Mouse (Mus musculus): Measurements from ENCODE around the gene Fam221a.
"Not testable (repeated sequence)": the region's sequence is repeated elsewhere in the genome, so short reads cannot be mapped to it uniquely, and the experiment has no call there.

Fam221a gene

DNA sequence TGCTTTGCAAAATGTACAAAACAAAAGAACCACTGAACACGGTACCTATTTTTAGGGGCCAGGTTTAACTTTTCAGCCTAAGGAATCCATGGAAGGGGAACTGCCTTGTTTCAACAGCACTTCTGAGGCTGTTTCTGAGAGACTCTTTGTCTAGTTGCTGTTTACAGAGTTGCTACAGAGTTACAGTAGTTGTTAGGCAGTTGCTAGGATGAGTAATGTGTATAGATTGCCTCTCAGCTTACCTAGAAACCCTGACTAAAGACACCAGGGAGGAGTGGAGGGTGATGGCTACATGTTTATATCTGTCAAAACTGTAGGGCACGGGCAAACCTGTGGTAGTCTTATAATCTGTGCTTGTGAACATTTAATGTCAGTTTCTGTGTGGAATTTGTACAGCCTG, 6.4 kb downstream of the Fam221a start:
- intact Hi-C loops (cut with DNase I), result no loop called here

DNA sequence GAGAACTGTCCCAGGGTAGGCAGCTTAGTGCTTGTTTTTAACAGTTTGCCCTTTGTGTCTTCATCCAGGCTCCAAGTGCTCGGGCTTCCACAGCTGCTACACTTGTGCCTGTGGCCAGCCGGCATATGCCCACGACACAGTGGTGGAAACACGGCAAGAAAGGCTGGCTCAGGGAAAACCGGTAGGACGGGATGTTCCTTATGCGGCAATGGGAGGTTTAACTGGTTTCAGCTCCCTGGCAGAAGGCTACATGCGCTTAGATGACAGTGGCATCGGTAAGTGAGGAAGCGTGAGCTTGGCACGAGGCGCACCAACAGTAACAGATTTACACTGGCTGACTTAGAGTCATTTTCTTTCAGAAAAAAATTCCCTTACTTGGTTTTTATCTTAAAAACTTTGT, 10.8 kb downstream of the Fam221a start:
- intact Hi-C loops (cut with DNase I), result no loop called here

DNA sequence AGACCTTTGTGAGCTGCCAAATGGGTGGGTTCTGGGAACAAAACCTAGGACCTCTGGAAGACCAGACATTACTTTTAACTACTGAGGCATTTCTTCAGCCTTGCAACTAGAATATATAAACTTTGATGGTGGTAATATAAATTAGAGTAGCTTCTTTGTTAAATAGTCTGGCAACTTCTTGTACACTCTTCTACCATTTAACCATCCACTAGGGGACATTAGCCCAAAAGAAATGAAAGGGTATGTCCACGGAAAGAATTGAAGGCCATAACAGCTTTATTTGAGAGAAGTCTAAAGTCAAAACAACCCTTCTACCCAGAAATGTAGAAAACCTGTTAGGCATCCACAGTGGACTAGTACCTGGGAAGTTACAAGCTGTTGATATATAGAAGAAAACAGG, 26.7 kb downstream of the Fam221a start:
- intact Hi-C loops (cut with DNase I), result no loop called here

DNA sequence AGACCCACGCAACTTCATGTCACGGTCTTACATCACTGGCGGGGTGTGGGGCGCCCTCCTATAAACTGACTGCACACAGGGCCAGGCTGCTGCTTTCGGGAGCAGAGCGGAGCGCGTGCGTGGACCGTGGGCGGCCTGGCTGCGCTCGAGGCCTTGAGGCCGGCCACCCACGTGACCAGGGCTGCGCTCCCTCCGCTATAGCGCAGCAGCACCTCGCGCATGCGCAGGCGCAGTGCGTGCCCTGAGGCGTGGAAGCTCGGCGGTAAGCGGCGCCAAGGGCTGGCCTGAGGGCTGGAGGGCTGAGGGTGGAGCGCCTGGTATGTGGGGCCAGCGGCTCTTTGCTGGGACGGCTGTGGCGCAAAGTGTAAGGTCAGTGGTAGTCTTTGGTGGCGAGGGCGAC, 27.8 kb downstream of the Fam221a start, which contains the start of gene Stk31:
Stk31 (plus strand) TSS at position 289 of the 400 bp plus-strand sequence.
- intact Hi-C loops (cut with DNase I), result loop anchor here (5.0 kb wide), 2 partner anchors 168 to 338 kb away; no protein-coding TSS in a partner anchor

DNA sequence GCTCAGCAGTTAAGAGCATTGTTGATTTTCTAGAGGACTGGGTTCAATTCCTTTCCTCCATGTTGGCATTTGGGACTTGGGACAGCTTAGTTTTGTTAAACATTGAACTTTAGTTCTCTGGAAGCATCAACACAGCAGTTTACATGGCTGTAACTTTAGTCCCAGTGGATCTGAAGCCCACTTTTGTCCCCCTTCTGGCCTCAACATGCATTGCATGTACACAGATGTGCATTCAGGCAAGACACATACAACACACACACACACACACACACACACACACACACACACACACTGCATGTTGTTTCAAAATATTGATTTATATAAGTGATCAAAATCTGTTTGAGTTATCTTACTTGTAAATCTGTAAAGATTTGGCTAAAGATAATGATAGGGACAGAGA, 29.9 kb downstream of the Fam221a start:
- intact Hi-C loops (cut with DNase I), result loop anchor here (5.0 kb wide), 2 partner anchors 170 to 340 kb away; no protein-coding TSS in a partner anchor

DNA sequence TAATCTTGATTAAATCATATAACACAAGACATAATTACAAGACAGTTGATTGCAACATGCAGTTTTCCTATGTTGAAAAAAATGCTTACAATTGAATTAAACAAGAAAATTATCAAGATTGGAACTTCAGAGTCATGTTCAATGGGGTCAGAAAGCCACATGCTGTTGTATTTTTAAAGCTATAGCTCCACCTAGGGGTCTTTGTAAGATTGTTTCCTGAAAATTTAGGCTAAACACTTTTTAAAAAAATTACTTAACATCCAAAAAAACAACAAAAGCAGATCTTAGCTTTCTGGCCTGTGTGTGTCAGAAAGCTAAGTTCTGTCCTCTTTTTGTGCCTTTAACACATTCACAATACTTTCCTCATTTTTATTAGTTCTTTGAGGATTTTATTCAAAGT, 30.8 kb downstream of the Fam221a start:
- intact Hi-C loops (cut with DNase I), result loop anchor here (5.0 kb wide), 2 partner anchors 171 to 341 kb away; no protein-coding TSS in a partner anchor

DNA sequence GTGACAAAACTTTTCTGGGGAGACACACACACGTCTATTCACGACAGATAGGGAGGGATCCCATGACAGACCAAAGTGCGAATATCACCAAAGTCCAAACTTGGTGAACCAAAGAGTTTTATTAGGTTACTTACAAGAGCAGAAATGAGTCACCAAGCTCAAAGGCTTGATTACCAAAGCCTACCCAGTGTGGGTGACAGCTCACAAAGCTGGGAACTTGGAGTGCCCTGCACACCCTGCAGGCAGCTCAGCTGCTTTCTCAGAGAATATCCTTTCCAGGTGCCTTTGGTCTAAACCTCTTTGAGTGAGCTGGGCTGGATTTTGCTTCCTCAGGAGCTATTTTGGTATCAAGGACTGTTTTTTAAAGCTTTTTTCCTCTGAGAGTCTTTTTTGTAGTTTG, 43.3 kb downstream of the Fam221a start:
- intact Hi-C loops (cut with DNase I), result no loop called here

DNA sequence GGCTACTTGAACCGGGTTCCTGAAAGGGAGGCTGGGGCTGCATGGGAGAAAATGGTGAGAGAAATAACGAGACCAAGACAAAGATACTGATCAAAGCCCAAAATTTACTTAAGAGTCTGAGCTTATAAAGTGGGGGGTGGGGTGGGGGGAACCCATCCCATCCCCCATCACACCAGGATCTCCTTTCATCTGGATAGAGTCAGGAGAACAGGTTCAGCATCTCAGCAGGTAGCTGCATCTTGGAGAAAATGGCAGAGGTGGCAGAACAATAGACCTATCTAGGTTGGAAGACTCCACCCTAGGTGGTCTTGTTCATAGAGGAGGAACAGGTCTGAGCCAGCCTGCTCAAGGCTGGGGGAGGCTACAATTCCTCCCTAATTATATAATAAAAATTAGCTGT, 45.4 kb downstream of the Fam221a start:
- intact Hi-C loops (cut with DNase I), result not testable (repeated sequence)

DNA sequence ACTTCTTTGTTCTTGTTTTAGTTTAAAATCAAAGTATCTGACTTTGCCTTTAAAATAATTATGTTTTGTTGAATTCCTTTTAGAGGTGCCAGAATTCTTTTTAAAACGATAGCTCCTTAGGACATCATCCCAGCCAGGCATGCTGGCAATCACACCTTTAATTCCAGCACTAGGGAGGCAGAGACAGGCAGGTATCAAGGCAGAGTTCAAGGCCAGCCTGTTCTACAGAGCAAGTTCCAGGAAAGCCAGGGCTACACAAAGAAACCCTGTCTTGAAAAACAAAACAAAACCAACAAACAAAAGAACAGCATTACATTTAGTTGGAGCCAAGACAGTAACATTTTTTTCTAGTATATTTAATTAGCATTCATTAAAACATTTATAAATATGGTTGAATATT, 48.4 kb downstream of the Fam221a start:
- intact Hi-C loops (cut with DNase I), result no loop called here

DNA sequence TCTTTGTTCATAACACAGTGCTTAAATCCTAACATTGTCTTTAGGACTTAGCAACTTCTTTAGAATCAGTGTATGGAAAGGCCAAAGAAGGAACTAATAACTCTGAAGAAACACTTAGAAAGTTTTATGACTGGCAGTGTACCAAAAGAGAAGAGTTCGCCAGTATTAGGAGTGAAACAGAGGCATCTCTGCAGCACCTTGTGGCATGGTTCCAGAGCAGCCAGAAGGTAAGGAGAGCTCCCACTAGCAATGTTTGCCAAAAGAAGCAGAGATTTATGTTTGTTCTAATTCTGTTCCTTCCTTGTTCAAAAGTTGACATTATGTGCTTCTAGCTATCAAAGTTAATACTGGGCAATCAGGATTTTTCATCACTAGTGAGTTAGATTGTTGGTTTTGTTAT, 69.8 kb downstream of the Fam221a start:
- intact Hi-C loops (cut with DNase I), result no loop called here
